Mouse (Mus musculus) testis, adult 2 months (tissue): ENCODE measurements at regions not wholly inside any gene's neighbourhood (a gene's known extent, or its start where the extent isn't known, plus 50 kb on each side); places are given as distances from the start of the nearest gene placed in this dataset.

Experiments used
- CTCF ChIP-seq: fragments of 200-500 bp; IDR thresholded peaks from 2 replicates; pipeline ENCODE4 v1.5.1; 2012; ENCODE audit warnings: low read depth, mild to moderate bottlenecking, inconsistent platforms, low read length, moderate library complexity; ENCODE audit not compliant: control insufficient read depth, insufficient read depth, insufficient replicate concordance
- POLR2A ChIP-seq: fragments of 200-500 bp; IDR thresholded peaks from 2 replicates; pipeline ENCODE4 v1.6.1; 2012; ENCODE audit warnings: low read depth, mild to moderate bottlenecking, inconsistent platforms, low read length, moderate library complexity; ENCODE audit not compliant: control insufficient read depth

DNA sequence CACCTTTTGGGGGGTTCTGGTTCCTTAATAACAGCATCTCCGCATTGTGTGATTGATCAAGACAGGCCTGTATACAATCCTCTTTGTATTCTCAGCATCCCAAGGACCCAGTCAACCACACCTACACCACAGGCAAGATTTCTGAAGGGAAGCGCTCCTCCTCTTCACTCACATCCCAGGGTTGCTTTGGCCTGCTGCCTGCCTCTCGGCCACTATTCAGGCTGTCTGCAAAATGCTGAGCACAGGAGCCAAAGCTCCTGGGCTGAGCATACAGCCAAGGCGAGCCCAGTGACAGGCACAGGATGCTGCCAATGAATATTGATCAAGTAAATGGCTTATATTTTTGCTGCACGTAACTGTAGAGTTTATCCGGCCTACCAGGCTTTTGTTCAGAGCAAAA lies 56.9 kb upstream of the Gpr12 start:
- no peak for TF ChIP-seq CTCF
- no peak for TF ChIP-seq POLR2A
